Mouse (Mus musculus) Patski (cell line): ENCODE measurements at regions not wholly inside any gene's neighbourhood (a gene's known extent, or its start where the extent isn't known, plus 50 kb on each side); places are given as distances from the start of the nearest gene placed in this dataset.

ENCODE experiments used
- ATAC-seq: fragments of 100-300 bp; one replicate; pipeline ENCODE4 v1.8.0; 2021
- CTCF ChIA-PET: fragments of 350-600 bp; sonication (Branson Sonifier 250); formaldehyde crosslinking; loops from one replicate; lab custom pipeline; 2022; ENCODE audit warnings: inconsistent platforms; lab: Charles Lee
- POLR2A ChIA-PET: fragments of 350-600 bp; sonication (Branson Sonifier 250); formaldehyde crosslinking; loops from one replicate; lab custom pipeline; 2022; ENCODE audit warnings: antibody characterized with exemption, inconsistent platforms; lab: Charles Lee
- DNase-seq: peaks from one replicate; pipeline ENCODE4 v3.0.0-alpha.2; 2011; ENCODE audit warnings: low read depth, low spot score
- H3K27me3 ChIP-seq: fragments of 371-371 bp; one replicate; pipeline ENCODE4 v1.5.1; 2021
- CTCF ChIP-seq: fragments of 100-300 bp; IDR thresholded peaks from one replicate; pipeline ENCODE4 v1.5.1; 2021
- in situ Hi-C: fragments of 300-500 bp; cut with MboI; formaldehyde crosslinking; loops from 3 replicates; pipeline ENCODE4 v1.11.1; 2018; ENCODE audit warnings: low pct_unique_long_range_greater_than_20kb, mixed read lengths

GRCm38 (mm10) chr8:115952496-115952895 lies 244.9 kb upstream of the Maf start:
- ChIA-PET CTCF (no interaction called here), POLR2A (no interaction called here)
- ATAC-seq = no peak

GRCm38 (mm10) chr8:115948916-115949315 lies 241.3 kb upstream of the Maf start:
- in situ Hi-C loops = no loop called here
- no peak for TF ChIP-seq CTCF
- POLR2A ChIA-PET = no interaction called here
- peaks cover 3% of the 10 kb centered on the region for H3K27me3 ChIP-seq
- ATAC-seq (no peak), DNase-seq (no peak)
- CTCF ChIA-PET = interaction anchor here (0.7 kb wide), 1 partner anchor 9 kb away, joined by 3 read pairs; no protein-coding TSS in a partner anchor

More at GRCm38 (mm10) chr8:115952496-115952895, 244.9 kb upstream of the Maf start:
- TF ChIP-seq CTCF = no peak
- peaks cover 3% of the 10 kb centered on the region for H3K27me3 ChIP-seq
- DNase-seq = no peak
- in situ Hi-C loops = no loop called here

GRCm38 (mm10) chr8:115948036-115948435 lies 240.4 kb upstream of the Maf start:
- no peaks in the 10 kb centered on the region for H3K27me3 ChIP-seq
- DNase-seq (no peak), ATAC-seq (no peak)
- in situ Hi-C loops = no loop called here
- ChIA-PET CTCF (interaction anchor here (0.7 kb wide), 1 partner anchor 8 kb away, joined by 3 read pairs; no protein-coding TSS in a partner anchor), POLR2A (no interaction called here)
- TF ChIP-seq CTCF = no peak

- ATAC-seq (no peak), DNase-seq (no peak)
- in situ Hi-C loops = no loop called here
- ChIA-PET CTCF (no interaction called here), POLR2A (interaction anchor here (0.8 to 1.0 kb wide), 2 partner anchors 10 to 39 kb away, joined by 3 to 5 read pairs; no protein-coding TSS in a partner anchor)
- no peak for TF ChIP-seq CTCF
- H3K27me3 ChIP-seq = peaks cover 4% of the 10 kb centered on the region
These were observed 235.3 kb upstream of the Maf start for GRCm38 (mm10) chr8:115942731-115943509.

GRCm38 (mm10) chr8:115929472-115930210 lies 222.0 kb upstream of the Maf start:
- peaks cover 2% of the 10 kb centered on the region for H3K27me3 ChIP-seq
- in situ Hi-C loops = no loop called here
- no peak for TF ChIP-seq CTCF
- POLR2A ChIA-PET = no interaction called here
- no peak for ATAC-seq
- DNase-seq = no peak
- CTCF ChIA-PET = interaction anchor here (0.7 to 1.0 kb wide), 2 partner anchors 13 to 219 kb away, joined by 4 to 5 read pairs; no protein-coding TSS in a partner anchor

GRCm38 (mm10) chr8:115921889-115922288 lies 214.3 kb upstream of the Maf start:
- CTCF ChIA-PET = no interaction called here
- no peak for ATAC-seq
- no peak for DNase-seq
- H3K27me3 ChIP-seq = no peaks in the 10 kb centered on the region
- POLR2A ChIA-PET = no interaction called here
- TF ChIP-seq CTCF = no peak
- in situ Hi-C loops = no loop called here

GRCm38 (mm10) chr8:115906650-115907049 lies 199.1 kb upstream of the Maf start:
- ATAC-seq (peak; percentile 80), DNase-seq (peak; percentile 64)
- in situ Hi-C loops = no loop called here
- peaks cover 4% of the 10 kb centered on the region for H3K27me3 ChIP-seq
- ChIA-PET POLR2A (no interaction called here), CTCF (no interaction called here)
- TF ChIP-seq CTCF = no peak

GRCm38 (mm10) chr8:115903853-115904420 lies 196.3 kb upstream of the Maf start:
- no peak for TF ChIP-seq CTCF
- DNase-seq (peak; percentile 70), ATAC-seq (peak; percentile 94)
- in situ Hi-C loops = no loop called here
- POLR2A ChIA-PET = no interaction called here
- peaks cover 2% of the 10 kb centered on the region for H3K27me3 ChIP-seq
- CTCF ChIA-PET = no interaction called here

- no peak for TF ChIP-seq CTCF
- CTCF ChIA-PET = no interaction called here
- ATAC-seq (no peak), DNase-seq (no peak)
- H3K27me3 ChIP-seq = no peaks in the 10 kb centered on the region
- in situ Hi-C loops = no loop called here
- POLR2A ChIA-PET = interaction anchor here (0.7 kb wide), 1 partner anchor 271 kb away, joined by 3 read pairs; no protein-coding TSS in a partner anchor
These were observed 190.1 kb upstream of the Maf start for GRCm38 (mm10) chr8:115897521-115898178.

- POLR2A ChIA-PET = no interaction called here
These were observed 189.5 kb upstream of the Maf start for GRCm38 (mm10) chr8:115897086-115897485.

More at GRCm38 (mm10) chr8:115897086-115897485, 189.5 kb upstream of the Maf start:
- DNase-seq = no peak
- no peak for ATAC-seq
- H3K27me3 ChIP-seq = no peaks in the 10 kb centered on the region
- TF ChIP-seq CTCF = no peak
- CTCF ChIA-PET = no interaction called here
- in situ Hi-C loops = no loop called here
